Mouse (Mus musculus) embryonic facial prominence, embryonic 15.5 days (tissue): ENCODE data around the gene Pcyt1a. TPM values are rescaled to one million over a fixed set of nuclear protein-coding genes. Genes with fewer than 3 reads are reported as not detected.

Source experiments
- ATAC-seq: fragments of 200-750 bp; cut with Nextera tagmentation; 2 replicates; pipeline ENCODE4 v1.8.0; 2017; ENCODE audit warnings: low read depth, moderate TSS enrichment; ENCODE audit not compliant: insufficient number of reproducible peaks, low FRiP score, low TSS enrichment
- H3K27ac ChIP-seq: fragments of 300-500 bp; sonication (generic); replicated peaks from 2 replicates; pipeline ENCODE4 v1.5.1; 2015; ENCODE audit warnings: mild to moderate bottlenecking, inconsistent platforms
- H3K27me3 ChIP-seq: fragments of 300-500 bp; sonication (generic); 2 replicates; pipeline ENCODE4 v1.6.1; 2015; ENCODE audit warnings: inconsistent platforms
- H3K36me3 ChIP-seq: fragments of 300-500 bp; sonication (generic); 2 replicates; pipeline ENCODE4 v1.6.1; 2015; ENCODE audit warnings: mild to moderate bottlenecking, inconsistent platforms
- H3K4me1 ChIP-seq: fragments of 300-500 bp; sonication (generic); 2 replicates; pipeline ENCODE4 v1.6.1; 2015; ENCODE audit warnings: inconsistent platforms
- H3K4me2 ChIP-seq: fragments of 300-500 bp; sonication (generic); replicated peaks from 2 replicates; pipeline ENCODE4 v1.6.1; 2015; ENCODE audit warnings: mild to moderate bottlenecking, inconsistent platforms
- H3K4me3 ChIP-seq: fragments of 300-500 bp; sonication (generic); replicated peaks from 2 replicates; pipeline ENCODE4 v1.5.1; 2015; ENCODE audit warnings: mild to moderate bottlenecking, inconsistent platforms
- H3K9ac ChIP-seq: fragments of 300-500 bp; sonication (generic); 2 replicates; pipeline ENCODE4 v1.6.1; 2015; ENCODE audit warnings: inconsistent platforms
- H3K9me3 ChIP-seq: fragments of 300-500 bp; sonication (generic); replicated peaks from 2 replicates; pipeline ENCODE4 v1.6.1; 2016; ENCODE audit warnings: inconsistent platforms
- WGBS: fragments of 180-500 bp; shearing (Covaris S2); methylation state at CpG from one replicate; pipeline ENCODE4 v1.1.7; 2015; 5-methylcytosine and 5-hydroxymethylcytosine counted together
- polyA plus RNA-seq: library from polyadenylated mRNA; unstranded; fragments of >200 nt; fragmentation: Nextera tagmentation; extraction: Ambion mirVana; gene quantifications from 2 replicates; pipeline ENCODE4 v1.2.1, GENCODE M21; 2015

The Pcyt1a gene
- polyA plus RNA-seq, 1 experiment from 2014 or later, result 41.3 TPM

DNA sequence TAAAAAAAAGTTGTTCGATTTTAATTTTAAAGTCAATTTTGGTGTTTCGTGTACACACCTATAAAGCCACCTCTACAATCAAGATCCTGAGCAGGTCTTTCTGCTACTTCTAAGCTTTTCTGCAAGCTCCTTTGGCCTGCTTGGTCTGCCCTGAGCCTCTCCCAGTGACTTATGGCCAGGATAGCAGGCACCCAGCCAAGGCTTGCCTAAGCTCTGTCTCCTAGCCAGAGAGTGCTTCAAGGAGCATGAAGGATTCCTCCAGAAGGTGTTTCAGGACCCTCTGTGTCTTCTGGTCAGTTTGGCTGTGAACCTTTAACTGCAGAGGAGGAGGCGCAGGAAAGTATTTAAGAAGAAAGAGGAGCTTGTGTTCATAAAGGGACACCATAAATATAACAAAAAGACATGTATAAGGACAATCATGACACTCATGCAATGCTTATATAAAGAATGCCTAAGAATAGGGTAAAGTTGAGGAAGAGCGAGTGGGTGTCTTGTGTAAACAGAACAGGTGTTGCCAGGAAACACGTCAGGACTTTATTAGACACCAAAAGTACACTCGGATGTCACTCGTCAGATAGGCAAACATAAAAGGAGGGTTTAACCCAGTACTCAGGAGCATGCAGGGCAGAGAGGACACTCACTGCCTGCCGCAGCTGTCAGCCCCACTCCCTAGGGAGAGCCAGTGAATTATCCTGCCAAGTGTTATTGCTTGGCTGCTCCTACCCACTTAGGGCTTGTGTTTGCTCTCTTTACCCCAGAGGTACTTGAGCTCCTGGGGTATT lies 92.9 kb downstream of the Pcyt1a start:
- Histone ChIP-seq H3K9me3 (no peaks in the 10 kb centered on the region), H3K4me2 (no peak overlapping the region), H3K4me1 (peaks cover 4% of the 10 kb centered on the region; the same call in 1 of the 2 replicates), H3K27ac (no peak overlapping the region; the same call in 1 of the 2 replicates), H3K27me3 (no peaks in the 10 kb centered on the region), H3K9ac (no peak overlapping the region), H3K36me3 (no peaks in the 10 kb centered on the region), H3K4me3 (no peak overlapping the region)
- 0 out of 2 replicates have a peak, but pooled peaks have one; percentile 63 for ATAC-seq
- 57% methylated on average over 8 of the region's 8 CpGs for WGBS

GRCm38 (mm10) chr16:32524244-32524615 lies 93.5 kb downstream of the Pcyt1a start:
- H3K9ac ChIP-seq, result no peak overlapping the region
- no peaks in the 10 kb centered on the region for H3K27me3 ChIP-seq
- H3K4me3 ChIP-seq, result no peak overlapping the region
- H3K4me2 ChIP-seq, result no peak overlapping the region
- 62% methylated on average over 5 of the region's 5 CpGs for WGBS
- no peaks in the 10 kb centered on the region for H3K36me3 ChIP-seq
- no peak overlapping the region; the same call in 1 of the 2 replicates for H3K27ac ChIP-seq
- no peaks in the 10 kb centered on the region for H3K9me3 ChIP-seq
- peaks cover 4% of the 10 kb centered on the region; the same call in 1 of the 2 replicates for H3K4me1 ChIP-seq
- no peak for ATAC-seq

Other genes with a start within 250 kb of the Pcyt1a start
- 14.6 and 15.6 TPM in 2 replicates for gene Fbxo45, start 183.8 kb upstream of the Pcyt1a start, polyA plus RNA-seq
- gene Wdr53, start 183.7 kb upstream of the Pcyt1a start, polyA plus RNA-seq, result 19.6 and 20.8 TPM in 2 replicates
- gene Smco1, start 159.5 kb upstream of the Pcyt1a start, polyA plus RNA-seq, result 0.15 TPM in 1 of 2 replicates, not detected in the other
- gene Rnf168, start 153.5 kb upstream of the Pcyt1a start, polyA plus RNA-seq, result 28.9 and 34.5 TPM in 2 replicates
- 22.7 and 25.7 TPM in 2 replicates for gene Ubxn7, start 98.7 kb upstream of the Pcyt1a start, polyA plus RNA-seq
- 0.30 and 0.35 TPM in 2 replicates for gene Tm4sf19, start 30.4 kb upstream of the Pcyt1a start, polyA plus RNA-seq
- gene Tctex1d2, start 11.2 kb upstream of the Pcyt1a start, polyA plus RNA-seq, result 31.5 and 39.0 TPM in 2 replicates
- gene Slc51a, start 57.0 kb downstream of the Pcyt1a start, polyA plus RNA-seq, result 0.16 TPM in 1 of 2 replicates, not detected in the other
- gene Zdhhc19, start 65.3 kb downstream of the Pcyt1a start, polyA plus RNA-seq, result not detected in 2 replicates
- gene Tfrc, start 178.0 kb downstream of the Pcyt1a start, polyA plus RNA-seq, result 19.8 and 24.0 TPM in 2 replicates
- 16.3 and 19.3 TPM in 2 replicates for gene Tnk2, start 213.0 kb downstream of the Pcyt1a start, polyA plus RNA-seq